Mouse (Mus musculus) cerebellum, adult 2 months (tissue): ENCODE data around the gene Dcaf11. TPM values are rescaled to one million over a fixed set of nuclear protein-coding genes. Genes with fewer than 3 reads are reported as not detected.
A peak's percentile ranks its signal among the peaks of the same experiment; 100 is the strongest.

Experiments used
- DNase-seq, 2 experiments: peaks; one replicate each; pipeline ENCODE4 v3.0.0; 2021
- H3K27ac ChIP-seq: fragments of 200-500 bp; 2 replicates; pipeline ENCODE4 v1.5.1; 2012; ENCODE audit warnings: low read length, control low read depth, inconsistent platforms; ENCODE audit not compliant: insufficient read depth
- H3K27me3 ChIP-seq: fragments of 200-500 bp; 2 replicates; pipeline ENCODE4 v1.6.1; 2012; ENCODE audit warnings: inconsistent platforms, mild to moderate bottlenecking, low read length, moderate library complexity; ENCODE audit not compliant: control insufficient read depth, insufficient read depth
- H3K4me1 ChIP-seq: fragments of 200-500 bp; 2 replicates; pipeline ENCODE4 v1.6.1; 2011; ENCODE audit warnings: low read length; ENCODE audit not compliant: control insufficient read depth, insufficient read depth
- H3K4me3 ChIP-seq: fragments of 200-500 bp; replicated peaks from 2 replicates; pipeline ENCODE3; 2011; ENCODE audit warnings: mild to moderate bottlenecking, low read depth, low read length, control low read depth; ENCODE audit not compliant: insufficient read depth
- CTCF ChIP-seq: fragments of 200-500 bp; IDR thresholded peaks from 2 replicates; pipeline ENCODE4 v1.5.1; 2011; ENCODE audit warnings: low read depth, mild to moderate bottlenecking, control low read depth, low read length, moderate library complexity, borderline replicate concordance; ENCODE audit not compliant: insufficient read depth
- POLR2A ChIP-seq: fragments of 200-500 bp; IDR thresholded peaks from 2 replicates; pipeline ENCODE4 v1.6.1; 2011; ENCODE audit warnings: low read length, control low read depth, borderline replicate concordance; ENCODE audit not compliant: insufficient read depth
- WGBS: fragments of 180-500 bp; shearing (Covaris S2); methylation state at CpG from one replicate; pipeline ENCODE4 v1.1.7; 2018; 5-methylcytosine and 5-hydroxymethylcytosine counted together
- polyA plus RNA-seq: library from polyadenylated mRNA; depleted of rRNA; stranded (reverse); fragments of >200 nt; gene quantifications from 2 replicates; pipeline ENCODE4 v1.2.3, GENCODE M21; 2012; rRNA removed

Dcaf11 gene
- polyA plus RNA-seq, 1 experiment = 115 TPM

GRCm38 (mm10) chr14:55616844-55617243 lies 57.0 kb downstream of the Dcaf11 start:
- 90% methylated on average over 2 of the region's 2 CpGs for WGBS

GRCm38 (mm10) chr14:55617822-55618221 lies 58.0 kb downstream of the Dcaf11 start, which contains the start of gene Rec8:
Gene Rec8 (plus strand): TSS chr14:55618037.
- Histone ChIP-seq H3K27me3 (no peaks in the 10 kb centered on the region), H3K27ac (peak within 1 kb of the TSS; percentile 61), H3K4me3 (peak within 1 kb of the TSS; percentile 58), H3K4me1 (peaks cover 4% of the 10 kb centered on the region; the same call in 1 of the 2 replicates)
- TF ChIP-seq POLR2A = peak; percentile 41; the same call in 1 of the 2 replicates
- TF ChIP-seq CTCF = peak; percentile 23; the same call in 1 of the 2 replicates
- 25% methylated on average over 21 of the region's 21 CpGs for WGBS
- DNase-seq = peak; percentile 68 to 86

More at GRCm38 (mm10) chr14:55616844-55617243, 57.0 kb downstream of the Dcaf11 start:
- Histone ChIP-seq H3K4me1 (peaks cover 4% of the 10 kb centered on the region; the same call in 1 of the 2 replicates), H3K27ac (no peak overlapping the region), H3K27me3 (no peaks in the 10 kb centered on the region), H3K4me3 (no peak overlapping the region)
- no peak for DNase-seq
- TF ChIP-seq CTCF (no peak), POLR2A (no peak)

- no peak for TF ChIP-seq CTCF
- no peak for TF ChIP-seq POLR2A
- peak overlapping the region; percentile 53 for H3K27ac ChIP-seq
- H3K27me3 ChIP-seq = no peaks in the 10 kb centered on the region
- H3K4me3 ChIP-seq = peak overlapping the region; percentile 58
- 24% methylated on average over 22 of the region's 22 CpGs for WGBS
- DNase-seq = peak; percentile 44 to 53
- peaks cover 4% of the 10 kb centered on the region; the same call in 1 of the 2 replicates for H3K4me1 ChIP-seq
Observed at GRCm38 (mm10) chr14:55618486-55619195, 58.8 kb downstream of the Dcaf11 start.

Other genes starting within 250 kb of the Dcaf11 start
- 18.5 and 18.7 TPM in 2 replicates for gene Dhrs4, start 81.2 kb upstream of the Dcaf11 start, polyA plus RNA-seq
- 109 and 119 TPM in 2 replicates for gene Carmil3, start 69.4 kb upstream of the Dcaf11 start, polyA plus RNA-seq
- 39.8 and 56.8 TPM in 2 replicates for gene Cpne6, start 49.6 kb upstream of the Dcaf11 start, polyA plus RNA-seq
- 0.33 and 0.56 TPM in 2 replicates for gene Nrl, start 35.0 kb upstream of the Dcaf11 start, polyA plus RNA-seq
- 44.8 and 49.3 TPM in 2 replicates for gene Pck2, start 19.7 kb upstream of the Dcaf11 start, polyA plus RNA-seq
- gene A730061H03Rik, start 400 bp downstream of the Dcaf11 start, polyA plus RNA-seq = 0.97 TPM in 2 replicates
- not detected in 2 replicates for gene Fitm1, start 15.6 kb downstream of the Dcaf11 start, polyA plus RNA-seq
- 38.4 and 40.7 TPM in 2 replicates for gene Psme1, start 18.1 kb downstream of the Dcaf11 start, polyA plus RNA-seq
- 90.9 and 92.8 TPM in 2 replicates for gene Emc9, start 25.3 kb downstream of the Dcaf11 start, polyA plus RNA-seq
- gene Psme2, start 31.1 kb downstream of the Dcaf11 start, polyA plus RNA-seq = 43.1 and 46.8 TPM in 2 replicates
- gene Rnf31, start 31.7 kb downstream of the Dcaf11 start, polyA plus RNA-seq = 31.1 and 32.9 TPM in 2 replicates
- 18.4 and 20.3 TPM in 2 replicates for gene Irf9, start 43.6 kb downstream of the Dcaf11 start, polyA plus RNA-seq
- gene Rec8, start 58.0 kb downstream of the Dcaf11 start, polyA plus RNA-seq = 71.2 and 79.1 TPM in 2 replicates
- 150 and 151 TPM in 2 replicates for gene Ipo4, start 76.0 kb downstream of the Dcaf11 start, polyA plus RNA-seq
- gene Gm49378, start 77.9 kb downstream of the Dcaf11 start, polyA plus RNA-seq = 4.9 and 5.6 TPM in 2 replicates
- 35.3 and 40.1 TPM in 2 replicates for gene Tm9sf1, start 83.8 kb downstream of the Dcaf11 start, polyA plus RNA-seq
- 0.40 and 0.61 TPM in 2 replicates for gene Tssk4, start 90.2 kb downstream of the Dcaf11 start, polyA plus RNA-seq
- 44.8 and 44.9 TPM in 2 replicates for gene Mdp1, start 100.5 kb downstream of the Dcaf11 start, polyA plus RNA-seq
- gene Gmpr2, start 111.9 kb downstream of the Dcaf11 start, polyA plus RNA-seq = 29.2 and 29.6 TPM in 2 replicates
- gene Nedd8, start 112.1 kb downstream of the Dcaf11 start, polyA plus RNA-seq = 414 and 434 TPM in 2 replicates
- 36.0 and 38.5 TPM in 2 replicates for gene Tinf2, start 121.8 kb downstream of the Dcaf11 start, polyA plus RNA-seq
- 0.07 and 0.08 TPM in 2 replicates for gene Tgm1, start 153.9 kb downstream of the Dcaf11 start, polyA plus RNA-seq
- 64.1 and 66.8 TPM in 2 replicates for gene Rabggta, start 162.3 kb downstream of the Dcaf11 start, polyA plus RNA-seq
- 113 and 122 TPM in 2 replicates for gene Dhrs1, start 185.7 kb downstream of the Dcaf11 start, polyA plus RNA-seq
- gene Nop9, start 185.7 kb downstream of the Dcaf11 start, polyA plus RNA-seq = 10.7 and 10.8 TPM in 2 replicates
- gene Cideb, start 198.5 kb downstream of the Dcaf11 start, polyA plus RNA-seq = 10.5 and 15.2 TPM in 2 replicates
- 0.07 and 0.08 TPM in 2 replicates for gene Ltb4r2, start 201.4 kb downstream of the Dcaf11 start, polyA plus RNA-seq
- 0.33 and 0.36 TPM in 2 replicates for gene Ltb4r1, start 206.0 kb downstream of the Dcaf11 start, polyA plus RNA-seq
- 4.0 and 4.1 TPM in 2 replicates for gene Adcy4, start 224.1 kb downstream of the Dcaf11 start, polyA plus RNA-seq
- 0.39 and 0.60 TPM in 2 replicates for gene Ripk3, start 228.9 kb downstream of the Dcaf11 start, polyA plus RNA-seq